In the genomic region with DNA sequence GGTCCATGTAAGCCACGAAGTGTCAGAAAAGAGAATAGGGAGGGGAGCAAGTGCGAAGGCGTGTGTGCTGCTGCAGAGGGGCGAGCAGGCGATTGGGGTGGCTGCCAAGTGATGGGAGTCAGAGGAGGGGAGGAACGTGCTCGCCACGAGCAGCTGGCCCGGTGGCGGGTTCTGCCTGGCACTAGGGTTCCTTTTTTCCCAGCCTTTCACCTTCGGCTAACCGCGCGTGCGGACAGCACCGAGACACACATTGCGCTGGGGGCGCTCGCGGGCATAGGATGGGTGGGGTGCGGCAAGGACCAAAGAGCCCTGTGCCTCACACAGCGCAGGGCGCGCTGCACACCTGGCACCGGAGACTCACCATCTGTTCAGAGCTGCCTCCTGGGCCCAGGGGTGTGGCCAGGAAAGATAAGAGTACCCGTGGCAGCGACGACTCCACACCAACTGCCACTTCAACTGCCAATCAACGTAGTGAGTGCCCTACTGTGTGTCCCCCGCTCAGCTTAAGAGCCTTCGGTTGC, we compare ENCODE assay signal across 9 mouse cellular contexts. TPM values are rescaled to one million over a fixed set of nuclear protein-coding genes. Genes with fewer than 3 reads are reported as not detected.
DNase-seq lines count a peak whose midpoint lies in the region; ATAC-seq and TF ChIP-seq lines count a peak whose summit lies in the region.
"Had no signal": no experiment of that assay in that cellular context is flagged by ENCODE, and none has a peak within 500 bp of the region (broad histone marks: within the 10 kb centered on the region; RNA-seq: fewer than 3 reads in every experiment).

No protein-coding gene starts in this region.

- intact Hi-C loops in heart, postnatal 10 days (cut with DNase I) = loop anchor here (2.0 to 10.0 kb wide), 3 partner anchors 243 to 1025 kb away; a partner anchor contains a TSS

- H3K4me2 ChIP-seq in CH12.LX (ENCODE audit: insufficient read depth, low read depth, poor library complexity, severe bottlenecking) = peak overlapping the region; percentile 93
- H3K4me2 ChIP-seq in forebrain, embryonic 15.5 days (replicated peaks) = peak overlapping the region; percentile 86
- H3K4me2 ChIP-seq in liver, embryonic 16.5 days (ENCODE audit: low read depth, low read length) = peak overlapping the region; percentile 92
- H3K4me2 ChIP-seq in neural tube, embryonic 12.5 days (replicated peaks) = peak overlapping the region; percentile 93
- peak overlapping the region; percentile 95 for H3K4me2 ChIP-seq in stomach, embryonic 16.5 days (ENCODE audit: low read depth, low read length)

- H3K27me3 ChIP-seq in CH12.LX (replicated peaks) = no peaks in the 10 kb centered on the region
- no peaks in the 10 kb centered on the region for H3K27me3 ChIP-seq in forebrain, embryonic 15.5 days
- H3K27me3 ChIP-seq in liver, embryonic 16.5 days (ENCODE audit: control insufficient read depth, insufficient read depth, low read depth, low read length) = peaks cover 6% of the 10 kb centered on the region
- H3K27me3 ChIP-seq in neural tube, embryonic 12.5 days (replicated peaks) = no peaks in the 10 kb centered on the region
- H3K27me3 ChIP-seq in stomach, embryonic 16.5 days (ENCODE audit: control insufficient read depth, insufficient read depth, low read length) = no peaks in the 10 kb centered on the region
- H3K27me3 ChIP-seq: Patski had no signal

- TF ChIP-seq CTCF in CH12.LX (conservative IDR thresholded peaks at IDR 0.05 in 1 of 2, IDR thresholded peaks at IDR 0.05 in 1 of 2; ENCODE audit: low read depth in 2 of 2, low read length in 2 of 2) = peak in 1 of 2 experiments; percentile 72; a peak in 2 of 4 replicates

- H3K79me2 ChIP-seq in CH12.LX (replicated peaks; ENCODE audit: control insufficient read depth, extremely low read depth, insufficient read depth, poor library complexity, severe bottlenecking) = no peaks in the 10 kb centered on the region

- H3K27ac ChIP-seq in CH12.LX (ENCODE audit: insufficient read depth, low read depth) = no peak overlapping the region
- H3K27ac ChIP-seq in forebrain, embryonic 15.5 days (replicated peaks) = peak overlapping the region; percentile 98
- no peak overlapping the region for H3K27ac ChIP-seq in liver, embryonic 16.5 days (ENCODE audit: low read length)
- peak overlapping the region; percentile 80 for H3K27ac ChIP-seq in neural tube, embryonic 12.5 days
- H3K27ac ChIP-seq in stomach, embryonic 16.5 days (ENCODE audit: low read length) = peak overlapping the region; percentile 94

- ATAC-seq in forebrain, embryonic 15.5 days (replicated peaks) = peak; percentile 81
- ATAC-seq in liver, embryonic 16.5 days (ENCODE audit: low read depth) = peak; percentile 58
- ATAC-seq in neural tube, embryonic 12.5 days (ENCODE audit: low FRiP score, low read depth) = peak; percentile 76
- ATAC-seq in stomach, embryonic 16.5 days (ENCODE audit: insufficient read depth, low FRiP score) = peak; percentile 81

- peaks cover 6% of the 10 kb centered on the region for H3K9me3 ChIP-seq in CH12.LX (replicated peaks; ENCODE audit: low read length)
- H3K9me3 ChIP-seq in forebrain, embryonic 15.5 days = no peaks in the 10 kb centered on the region
- H3K9me3 ChIP-seq in liver, embryonic 16.5 days (replicated peaks; ENCODE audit: control insufficient read depth, low read length) = no peaks in the 10 kb centered on the region
- H3K9me3 ChIP-seq in neural tube, embryonic 12.5 days = no peaks in the 10 kb centered on the region
- H3K9me3 ChIP-seq in stomach, embryonic 16.5 days (replicated peaks; ENCODE audit: control insufficient read depth, low read length) = no peaks in the 10 kb centered on the region

- TF ChIP-seq RAD21 in CH12.LX (IDR thresholded peaks at IDR 0.05; ENCODE audit: low read depth, low read length) = peak; percentile 51

- peaks cover 0 to 23% of the 10 kb centered on the region in 2 experiments; a peak in 2 of 4 replicates for H3K4me1 ChIP-seq in CH12.LX (ENCODE audit: control insufficient read depth in 1 of 2, insufficient read depth in 2 of 2)
- peaks cover 17% of the 10 kb centered on the region for H3K4me1 ChIP-seq in forebrain, embryonic 15.5 days
- H3K4me1 ChIP-seq in liver, embryonic 16.5 days (ENCODE audit: control insufficient read depth, low read depth, low read length) = peaks cover 15% of the 10 kb centered on the region
- no peaks in the 10 kb centered on the region; the same call in none of the 2 replicates for H3K4me1 ChIP-seq in neural tube, embryonic 12.5 days
- no peaks in the 10 kb centered on the region; the same call in 1 of the 2 replicates for H3K4me1 ChIP-seq in stomach, embryonic 16.5 days (ENCODE audit: control insufficient read depth, insufficient read depth, low read length)

- no peak for TF ChIP-seq EP300 in CH12.LX (IDR thresholded peaks at IDR 0.05; ENCODE audit: low read length)

- H3K4me3 ChIP-seq in CH12.LX (replicated peaks in 1 of 3; ENCODE audit: low read depth in 2 of 3, low read length in 2 of 3, poor library complexity in 1 of 3) = peak overlapping the region in 2 of 3 experiments; percentile 49 to 58
- peak overlapping the region; percentile 57 for H3K4me3 ChIP-seq in forebrain, embryonic 15.5 days
- peak overlapping the region; percentile 58 for H3K4me3 ChIP-seq in liver, embryonic 16.5 days (ENCODE audit: low read depth, low read length)
- peak overlapping the region; percentile 47 for H3K4me3 ChIP-seq in neural tube, embryonic 12.5 days
- H3K4me3 ChIP-seq in stomach, embryonic 16.5 days (replicated peaks; ENCODE audit: low read length) = peak overlapping the region; percentile 62

- TF ChIP-seq POLR2A in CH12.LX (IDR thresholded peaks at IDR 0.05; ENCODE audit: low read depth, low read length) = no peak

- peak; percentile 75 for DNase-seq in CH12.LX (ENCODE audit: extremely low read depth)
- DNase-seq in cerebellum, adult 11-12 months = peak; percentile 91
- DNase-seq in heart, postnatal 10 days = peak; percentile 92 to 94
- DNase-seq in kidney, postnatal 36 days = peak; percentile 84 to 93

- dilution Hi-C loops in CH12.LX (cut with MboI; ENCODE audit: extremely low pct_ligation_motif_present, extremely low pct_unique_long_range_greater_than_20kb, low sequenced_read_pairs) = no loop called here

- WGBS in forebrain, embryonic 15.5 days = under 1% methylated on average over 31 of the region's 31 CpGs
- 1% methylated on average over 28 of the region's 31 CpGs for WGBS in liver, embryonic 16.5 days (ENCODE audit: insufficient replicate concordance)
- WGBS in neural tube, embryonic 12.5 days = 2% methylated on average over 31 of the region's 31 CpGs
- 2% methylated on average over 31 of the region's 31 CpGs for WGBS in stomach, embryonic 16.5 days

- in situ Hi-C loops in CH12.LX (cut with MboI; ENCODE audit: low pct_ligation_motif_present, low pct_unique_long_range_greater_than_20kb, low sequenced_read_pairs) = loop anchor here (5.0 to 25.0 kb wide), 3 partner anchors 353 to 885 kb away; no protein-coding TSS in a partner anchor

- peak overlapping the region; percentile 62; the same call in 1 of the 2 replicates for H3K9ac ChIP-seq in CH12.LX (ENCODE audit: insufficient read depth, low read depth)
- peak overlapping the region; percentile 78 for H3K9ac ChIP-seq in forebrain, embryonic 15.5 days (replicated peaks)
- peak overlapping the region; percentile 5; the same call in 1 of the 2 replicates for H3K9ac ChIP-seq in liver, embryonic 16.5 days (ENCODE audit: low read depth, low read length)
- H3K9ac ChIP-seq in neural tube, embryonic 12.5 days = peak overlapping the region; percentile 74
- peak overlapping the region; percentile 88 for H3K9ac ChIP-seq in stomach, embryonic 16.5 days (ENCODE audit: low read length)

- no peaks in the 10 kb centered on the region for H3K36me3 ChIP-seq in CH12.LX (replicated peaks in 1 of 2; ENCODE audit: control insufficient read depth in 1 of 2, insufficient read depth in 1 of 2, low read length in 1 of 2)
- H3K36me3 ChIP-seq in forebrain, embryonic 15.5 days = no peaks in the 10 kb centered on the region
- H3K36me3 ChIP-seq in liver, embryonic 16.5 days (ENCODE audit: control insufficient read depth, insufficient read depth) = no peaks in the 10 kb centered on the region
- no peaks in the 10 kb centered on the region for H3K36me3 ChIP-seq in neural tube, embryonic 12.5 days
- H3K36me3 ChIP-seq in stomach, embryonic 16.5 days (ENCODE audit: control insufficient read depth, insufficient read depth, low read length) = no peaks in the 10 kb centered on the region

TF ChIP-seq in CH12.LX, 34 proteins besides CTCF, POLR2A, EP300 and RAD21 (continues in another document):
- TF ChIP-seq MAFK (IDR thresholded peaks at IDR 0.05; ENCODE audit: insufficient replicate concordance, low read length) = no peak
- no peak for TF ChIP-seq PAX5 (IDR thresholded peaks at IDR 0.05; ENCODE audit: low read length)
- TF ChIP-seq MXI1 (IDR thresholded peaks at IDR 0.05; ENCODE audit: low read depth, low read length) = peak; percentile 49; the same call in 1 of the 2 replicates
- TF ChIP-seq ZC3H11A (IDR thresholded peaks at IDR 0.05; ENCODE audit: low read depth, low read length) = no peak
- no peak for TF ChIP-seq UBTF (IDR thresholded peaks at IDR 0.05; ENCODE audit: low read depth, low read length)
- peak; percentile 81 for TF ChIP-seq ZKSCAN1 (IDR thresholded peaks at IDR 0.05; ENCODE audit: borderline replicate concordance, low read depth, low read length)
- no peak for TF ChIP-seq GABPA (IDR thresholded peaks at IDR 0.05; ENCODE audit: insufficient replicate concordance, low read depth, low read length)
- TF ChIP-seq POLR2AphosphoS2 (IDR thresholded peaks at IDR 0.05; ENCODE audit: low read depth, low read length) = no peak
- no peak for TF ChIP-seq KAT2A (IDR thresholded peaks at IDR 0.05; ENCODE audit: insufficient replicate concordance, low read length)
- no peak for TF ChIP-seq NELFE (IDR thresholded peaks at IDR 0.05; ENCODE audit: low read depth, low read length)
- TF ChIP-seq HCFC1 (IDR thresholded peaks at IDR 0.05; ENCODE audit: low read depth, low read length) = no peak
- TF ChIP-seq MAX (IDR thresholded peaks at IDR 0.05; ENCODE audit: low read length) = peak; percentile 54
- peak; percentile 83 for TF ChIP-seq BHLHE40 (IDR thresholded peaks at IDR 0.05; ENCODE audit: low read depth, low read length)
- no peak for TF ChIP-seq JUN (IDR thresholded peaks at IDR 0.05; ENCODE audit: insufficient read depth, low read depth, low read length)
- no peak for TF ChIP-seq USF2 (conservative IDR thresholded peaks at IDR 0.05; ENCODE audit: low read depth, low read length)

RNA-seq across cellular contexts. Expression of a gene that starts 6.0 kb away (rescaled TPM):
- total RNA-seq in CH12.LX (2012; rRNA removed) (not detected in 2 replicates), CH12.LX (2014; rRNA removed) (0.05 TPM in 1 of 2 replicates, not detected in the other)
- polyA plus RNA-seq in CH12.LX (2012; ENCODE audit: insufficient read length, low read depth) = not detected in 2 replicates
- 344 and 362 TPM in 2 replicates for polyA plus RNA-seq in forebrain, embryonic 15.5 days (2015; fragmentation: Nextera tagmentation; extraction: Ambion mirVana)
- 100 to 1,000 TPM in 1 of 2 experiments, 10 to 100 TPM in 1; 58.8 to 129 TPM for total RNA-seq in heart, postnatal 10 days (2021)
- polyA plus RNA-seq in liver, embryonic 16.5 days (2015; fragmentation: Nextera tagmentation; extraction: Ambion mirVana) = 1.2 and 1.7 TPM in 2 replicates
- 255 and 261 TPM in 2 replicates for polyA plus RNA-seq in neural tube, embryonic 12.5 days (2016; fragmentation: Nextera tagmentation; extraction: Ambion mirVana)
- polyA plus RNA-seq in stomach, embryonic 16.5 days (2015; fragmentation: Nextera tagmentation; extraction: Ambion mirVana) = 12.5 and 16.8 TPM in 2 replicates

Comparison
In these comparisons a context has a peak if more than half of its experiments do, and no peak if none do; other contexts are left out.
1. H3K27ac ChIP-seq: peak in forebrain, embryonic 15.5 days (single experiment), neural tube, embryonic 12.5 days (single experiment) and stomach, embryonic 16.5 days (single experiment); none in CH12.LX (single experiment) and liver, embryonic 16.5 days (single experiment).
2. H3K9ac ChIP-seq: peak in every context shown above with its lines; median percentile 88 in stomach, embryonic 16.5 days; 78 in forebrain, embryonic 15.5 days; 74 in neural tube, embryonic 12.5 days; 62 in CH12.LX; 5 in liver, embryonic 16.5 days.
3. RNA of a gene that starts 6.0 kb away (polyA plus RNA-seq): 344 to 362 TPM in forebrain, embryonic 15.5 days and 255 to 261 TPM in neural tube, embryonic 12.5 days; 12.5 to 16.8 TPM in stomach, embryonic 16.5 days, 1.2 to 1.7 TPM in liver, embryonic 16.5 days and not detected in CH12.LX; every median in the first group is over 10 times any median in the second.
4. Peak in every context shown above with its lines, with median percentiles within 50 percentile points of each other: DNase-seq, H3K4me2 ChIP-seq, H3K4me3 ChIP-seq and ATAC-seq.